Mouse (Mus musculus) ovary, adult 18-20 months (tissue): ENCODE data around the gene Prlh.

Experiments
- DNase-seq: peaks from one replicate; pipeline ENCODE4 v3.0.0; 2022; ENCODE audit warnings: low spot score, mixed read lengths

Prlh gene

DNA sequence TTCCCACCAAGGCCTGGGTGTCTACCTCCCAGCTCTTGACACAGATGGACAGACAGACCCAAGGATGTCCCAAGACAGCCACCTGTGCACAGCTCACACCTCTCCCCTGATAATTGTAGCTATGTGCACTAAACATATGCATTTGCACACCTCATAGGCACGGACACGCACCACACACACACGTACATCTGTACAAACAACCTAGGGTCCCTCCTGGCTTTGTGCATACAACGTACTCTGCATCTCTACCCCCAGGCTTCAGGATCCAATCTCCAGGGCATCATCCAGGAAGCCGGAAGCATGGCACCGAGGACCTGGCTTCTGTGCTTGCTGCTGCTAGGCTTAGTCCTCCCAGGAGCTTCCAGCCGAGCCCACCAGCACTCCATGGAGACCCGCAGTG lies at the start of gene Prlh:
Gene Prlh, plus strand, starts transcription at position 301 of the 400 bp plus-strand sequence.
- no peak for DNase-seq

- peak; percentile 15 for DNase-seq
Observed at GRCm38 (mm10) chr1:90903211-90903945, 49.5 kb upstream of the Prlh start.

- DNase-seq = no peak
Observed at GRCm38 (mm10) chr1:90903971-90904458, 48.9 kb upstream of the Prlh start.

GRCm38 (mm10) chr1:90904729-90905404 lies 48.0 kb upstream of the Prlh start:
- no peak for DNase-seq

DNA sequence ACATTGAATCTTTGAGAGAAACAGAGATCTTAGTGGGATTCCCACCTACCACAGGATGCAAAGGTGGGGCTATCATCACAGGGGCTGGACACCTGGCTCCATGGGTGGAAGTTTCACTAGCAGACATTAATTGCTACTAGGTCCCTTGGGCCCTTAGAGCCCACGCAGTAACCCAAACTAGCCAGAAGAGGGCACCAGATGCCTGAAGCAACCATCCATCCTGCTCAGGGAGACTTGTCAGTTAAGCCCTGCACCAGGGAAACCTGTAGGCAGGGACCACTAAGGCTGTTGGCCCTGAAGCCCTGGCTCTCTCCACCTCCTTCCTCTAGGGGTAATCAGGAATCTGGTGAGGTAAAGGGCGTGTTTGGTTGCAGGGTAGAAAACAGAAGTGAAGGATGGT lies 46.6 kb upstream of the Prlh start:
- DNase-seq = no peak

GRCm38 (mm10) chr1:90909161-90909560 lies 43.7 kb upstream of the Prlh start:
- DNase-seq = peak; percentile 30

- peak; percentile 44 for DNase-seq
Observed at GRCm38 (mm10) chr1:90909631-90910152, 43.2 kb upstream of the Prlh start.

DNA sequence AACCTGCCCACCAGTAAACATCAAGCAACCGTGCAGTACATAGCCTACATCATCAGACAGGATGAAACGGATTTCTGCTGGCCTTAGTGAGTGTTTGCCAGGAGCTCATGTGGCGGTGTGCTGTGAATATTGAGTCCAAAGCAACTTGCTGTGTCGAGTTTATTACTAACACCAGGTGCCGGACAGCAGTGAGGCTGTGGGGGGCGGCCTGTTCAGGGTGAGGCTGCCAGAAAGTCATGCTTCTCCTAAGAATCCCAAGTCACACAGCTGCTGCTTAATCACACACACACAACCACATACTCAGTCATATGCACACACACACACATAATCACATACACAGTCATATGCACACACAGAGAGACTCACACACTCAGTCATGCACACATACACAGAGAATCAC lies 39.7 kb upstream of the Prlh start:
- no peak for DNase-seq

DNA sequence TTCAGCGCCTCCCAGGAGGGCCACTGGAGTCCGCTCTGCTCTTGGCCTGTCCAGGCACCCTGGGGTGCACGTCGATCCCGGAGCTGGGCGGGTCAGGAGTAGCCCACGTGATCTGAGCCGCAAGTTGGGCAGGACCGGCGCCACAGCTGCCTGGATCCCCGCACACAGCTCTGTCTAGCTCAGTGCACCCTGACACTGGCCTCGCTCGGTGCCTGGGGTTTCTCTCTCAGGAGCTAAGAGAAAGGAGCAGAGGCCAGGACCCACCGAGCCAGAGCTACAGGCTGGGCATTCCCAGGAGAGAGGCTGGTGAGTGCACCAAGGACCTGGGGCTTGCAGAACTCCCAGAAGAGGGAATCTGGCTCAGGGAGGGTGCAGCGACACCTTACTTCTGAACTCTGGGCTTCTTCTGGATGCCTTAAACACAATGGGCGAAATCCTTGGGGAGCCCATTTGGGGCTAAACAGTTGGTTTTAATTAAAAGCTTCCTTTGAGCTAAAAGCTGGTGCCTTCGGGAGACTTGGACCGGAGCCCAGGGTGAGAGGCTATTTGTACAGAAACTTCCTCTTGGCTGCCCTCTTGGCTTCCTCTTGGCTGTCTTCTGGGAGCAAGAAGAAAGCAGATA lies 37.8 kb upstream of the Prlh start, which contains the start of gene Mlph:
Gene Mlph, plus strand, starts transcription at position 138 of the 622 bp plus-strand sequence.
- DNase-seq = peak; percentile 19

GRCm38 (mm10) chr1:90917509-90917908 lies 35.4 kb upstream of the Prlh start:
- DNase-seq = no peak

DNA sequence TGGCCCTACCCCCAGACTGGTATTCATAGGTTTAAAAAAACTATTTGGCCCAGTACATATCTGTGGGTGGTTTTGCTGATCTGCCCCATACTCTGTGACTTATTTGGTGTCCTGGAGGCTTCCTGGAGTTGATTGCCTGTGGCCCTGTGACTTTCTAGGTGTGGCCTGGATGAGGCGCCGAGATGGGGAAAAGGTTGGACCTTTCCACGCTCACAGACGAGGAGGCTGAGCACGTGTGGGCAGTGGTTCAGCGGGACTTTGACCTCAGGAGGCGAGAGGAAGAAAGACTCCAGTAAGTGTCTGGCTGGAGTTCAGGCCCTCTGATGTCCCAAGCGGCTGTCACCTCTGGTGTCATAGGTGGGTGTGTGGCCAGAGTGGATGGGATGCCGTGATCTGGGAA lies 31.2 kb upstream of the Prlh start:
- no peak for DNase-seq

DNA sequence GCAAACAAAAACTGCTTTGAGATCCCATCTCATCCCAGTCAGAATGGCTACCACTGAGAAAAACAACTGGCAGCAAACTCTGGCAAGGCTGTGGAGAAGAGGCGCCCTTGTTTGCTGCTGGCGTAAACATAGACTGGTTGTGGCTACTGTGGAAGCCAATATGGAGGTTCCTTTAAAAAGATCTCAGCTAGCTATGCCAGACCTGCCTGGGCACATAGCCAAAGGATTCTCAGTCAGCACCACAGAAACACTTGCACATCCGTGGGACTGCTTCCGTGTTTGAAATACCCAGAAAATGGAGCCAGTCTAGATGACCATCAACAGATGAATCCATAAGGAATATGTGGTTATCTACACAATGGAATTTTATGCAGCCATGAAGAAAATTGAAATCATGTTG lies 26.9 kb upstream of the Prlh start:
- no peak for DNase-seq

GRCm38 (mm10) chr1:90927308-90927707 lies 25.6 kb upstream of the Prlh start:
- DNase-seq = peak; percentile 15

- no peak for DNase-seq
Observed at GRCm38 (mm10) chr1:90927929-90928574, 24.9 kb upstream of the Prlh start.

- peak; percentile 63 for DNase-seq
Observed at GRCm38 (mm10) chr1:90928575-90928934, 24.4 kb upstream of the Prlh start.

GRCm38 (mm10) chr1:90933001-90933400 lies 19.9 kb upstream of the Prlh start:
- no peak for DNase-seq

DNA sequence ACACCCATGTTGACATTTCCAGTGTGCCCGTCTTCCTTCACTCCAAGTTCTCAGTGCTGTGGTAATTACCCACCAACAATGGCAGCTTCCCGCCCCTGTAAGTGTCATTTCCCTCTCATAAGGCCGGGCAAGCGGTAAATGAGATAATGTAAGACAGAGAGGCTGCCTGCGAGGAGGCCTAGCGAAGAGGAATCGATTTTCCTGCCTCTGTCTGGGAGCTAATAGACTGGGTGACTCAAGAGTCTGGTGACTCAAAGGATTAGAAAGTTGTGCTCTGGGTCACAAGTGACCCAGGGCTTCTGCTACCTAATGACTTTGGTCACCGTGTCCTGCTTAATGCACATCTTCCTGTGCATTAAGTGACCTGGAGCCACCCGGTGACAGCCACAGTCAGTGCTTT lies 15.9 kb upstream of the Prlh start:
- DNase-seq = no peak

DNA sequence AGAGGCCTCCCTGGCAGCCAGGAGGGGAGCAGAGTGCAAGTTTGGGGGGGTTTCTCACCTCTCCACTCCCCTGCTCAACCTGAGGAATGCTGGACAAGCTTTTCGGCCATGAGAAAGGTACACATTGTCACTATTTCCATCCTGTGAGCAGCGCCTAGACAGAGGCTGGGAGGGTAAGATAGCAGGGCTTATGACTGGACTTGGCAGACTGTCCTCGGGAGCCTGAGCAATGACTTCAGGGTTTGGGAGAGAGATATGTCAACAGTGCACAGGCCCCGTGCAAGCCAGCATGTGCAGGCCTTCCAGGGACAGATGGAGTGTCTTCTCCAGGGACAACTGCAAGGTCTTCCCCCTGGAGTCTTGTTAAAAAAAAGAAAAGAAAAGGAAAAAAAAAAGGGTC lies 12.9 kb upstream of the Prlh start:
- DNase-seq = no peak

- DNase-seq = no peak
Observed at GRCm38 (mm10) chr1:90945171-90945570, 7.7 kb upstream of the Prlh start.

GRCm38 (mm10) chr1:90947252-90947651 lies 5.7 kb upstream of the Prlh start:
- no peak for DNase-seq

GRCm38 (mm10) chr1:90949309-90949708 lies 3.6 kb upstream of the Prlh start:
- DNase-seq = no peak

- no peak for DNase-seq
Observed at GRCm38 (mm10) chr1:90951670-90952069, 1.2 kb upstream of the Prlh start.
